Mouse (Mus musculus) inflammation-experienced regulatory T-cells, adult 6 months (primary cell): ENCODE data around the gene Chd3. TPM values are rescaled to one million over a fixed set of nuclear protein-coding genes. Genes with fewer than 3 reads are reported as not detected.

Experiments used
- ATAC-seq: one replicate; pipeline ENCODE4 v1.8.0; 2017
- polyA plus RNA-seq, 3 experiments: library from polyadenylated mRNA; unstranded; fragments of 100-300 nt; shearing (Covaris generic); gene quantifications; one replicate each; pipeline ENCODE4 v1.2.1; 2017

The Chd3 gene
- polyA plus RNA-seq = 10 to 100 TPM; 30.0 to 68.3 (median 60.9) TPM

DNA sequence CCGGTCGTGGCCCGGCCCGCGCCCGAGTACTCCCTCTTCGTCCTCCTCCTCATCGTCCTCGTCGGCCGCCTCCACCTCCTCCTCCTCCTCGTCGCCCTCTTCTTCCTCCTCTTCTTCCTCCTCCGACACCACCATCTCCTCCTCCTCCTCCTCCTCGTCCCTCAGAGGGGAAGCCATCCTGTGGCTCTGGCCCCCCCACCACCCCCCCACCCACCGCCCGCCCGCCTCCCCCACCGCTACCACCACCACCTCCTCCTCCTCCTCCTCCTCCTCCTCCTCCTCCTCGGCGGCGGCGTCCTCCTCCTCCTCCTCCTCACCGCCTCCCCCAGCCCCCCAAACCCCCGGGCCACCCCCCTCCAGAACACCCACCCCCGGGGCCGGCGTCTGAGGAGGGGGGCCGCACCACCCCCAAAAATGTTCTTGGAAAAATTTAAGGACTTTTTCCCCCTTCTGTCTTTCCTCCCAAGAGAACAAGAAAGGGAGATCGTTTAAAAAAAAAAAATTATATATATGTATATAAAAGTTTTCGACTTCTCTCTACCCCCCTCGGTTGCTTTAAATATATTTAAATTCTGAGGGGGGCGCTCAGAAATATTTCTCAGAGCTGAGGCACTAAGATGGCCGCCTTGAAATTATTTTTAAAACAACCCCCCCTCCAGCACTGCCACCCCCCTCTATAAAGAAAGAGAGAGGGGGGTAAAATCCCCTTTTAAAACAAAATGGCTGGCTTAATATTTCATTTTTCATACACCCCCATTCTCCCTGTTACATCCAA is at the start of gene Chd3:
Gene Chd3, minus strand, starts transcription at position 192 of the 775 bp plus-strand sequence.
- no peak for ATAC-seq

DNA sequence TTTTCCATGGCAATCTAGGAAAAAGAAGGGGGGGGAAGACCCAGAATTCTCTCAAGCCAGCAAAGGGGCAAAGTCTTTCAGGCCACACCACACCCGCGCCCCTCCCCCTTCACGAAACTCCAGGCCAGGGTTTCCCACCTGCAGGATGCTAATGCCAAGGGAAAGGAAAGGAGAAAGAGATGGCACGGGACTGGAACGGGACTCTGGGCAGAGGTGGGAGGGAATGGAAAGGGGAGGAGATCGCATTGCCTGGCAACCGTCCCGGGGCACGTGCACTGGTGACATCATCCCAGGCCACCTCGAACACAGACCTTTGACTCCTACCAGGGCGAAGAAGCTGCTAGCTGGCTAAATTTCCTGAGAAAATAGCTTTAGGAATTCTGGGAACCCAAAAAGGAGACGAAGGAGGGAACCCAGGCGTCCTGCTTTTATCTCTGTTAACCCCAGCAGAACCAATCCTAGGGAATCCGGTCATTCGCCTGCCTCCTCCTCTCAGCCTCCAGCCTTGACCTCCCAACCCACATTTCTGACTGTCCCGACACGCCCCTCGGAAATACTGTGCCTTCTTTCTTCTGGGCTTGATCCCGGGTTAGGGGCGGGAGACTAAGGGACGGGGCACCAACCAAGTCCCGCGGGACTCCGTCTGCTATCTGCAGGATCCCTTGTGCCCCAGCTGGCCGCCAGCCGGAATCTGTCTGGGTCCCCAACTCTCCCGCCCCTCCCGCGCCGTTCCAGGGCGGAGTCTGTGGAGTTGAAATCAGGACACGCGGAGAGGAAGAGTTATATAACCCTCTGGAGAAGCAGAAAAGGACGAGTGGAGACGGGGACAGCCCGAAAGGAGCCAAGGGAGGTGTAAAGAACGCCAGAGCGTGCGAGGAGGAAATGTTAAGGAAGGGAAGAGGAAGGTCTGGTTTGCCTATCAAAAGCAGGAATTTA is 48.5 kb upstream of the Chd3 start:
- ATAC-seq = peak; percentile 35

DNA sequence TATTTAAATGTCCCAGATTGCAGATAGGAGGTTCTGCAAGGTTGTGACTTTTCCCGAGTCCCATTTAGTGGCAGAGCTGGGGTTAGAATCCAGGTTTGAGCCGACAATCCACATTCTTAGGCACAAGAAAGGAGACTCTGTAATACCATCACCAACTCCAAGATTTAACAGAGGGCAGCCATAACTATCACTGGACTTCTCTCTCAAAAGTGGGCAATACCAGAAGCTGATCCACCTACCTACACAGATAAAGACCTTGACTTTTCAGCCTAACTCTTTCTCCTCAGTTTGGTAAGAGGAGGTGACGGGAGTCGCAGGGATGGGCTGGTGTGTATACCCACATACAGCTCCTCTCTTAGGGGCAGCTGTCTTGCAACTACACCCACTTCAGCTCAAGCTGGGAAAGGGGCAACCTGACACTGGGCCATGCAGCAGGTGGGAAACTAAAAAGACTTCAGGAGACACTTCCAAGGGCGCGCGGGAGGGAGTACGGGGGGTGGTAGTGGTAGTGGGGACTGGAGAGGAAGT is 47.8 kb upstream of the Chd3 start:
- no peak for ATAC-seq

DNA sequence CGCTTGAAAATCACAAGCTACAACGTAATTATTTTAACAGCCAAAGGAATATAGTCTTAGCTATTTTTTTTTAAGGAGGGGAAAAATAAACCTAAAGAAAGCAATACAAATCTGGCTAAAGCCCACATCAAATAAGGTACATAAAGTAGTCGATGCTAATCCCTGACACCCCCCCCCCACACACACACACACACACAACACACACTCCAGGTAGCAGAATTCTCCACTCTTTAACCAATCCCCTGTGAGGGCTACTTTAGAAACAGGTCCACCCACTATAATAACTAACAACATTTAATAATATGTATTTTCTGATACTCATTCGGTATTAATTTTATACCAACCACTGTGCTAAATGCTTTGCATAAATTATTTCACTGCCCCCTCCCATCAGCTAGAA is 47.3 kb upstream of the Chd3 start:
- no peak for ATAC-seq

DNA sequence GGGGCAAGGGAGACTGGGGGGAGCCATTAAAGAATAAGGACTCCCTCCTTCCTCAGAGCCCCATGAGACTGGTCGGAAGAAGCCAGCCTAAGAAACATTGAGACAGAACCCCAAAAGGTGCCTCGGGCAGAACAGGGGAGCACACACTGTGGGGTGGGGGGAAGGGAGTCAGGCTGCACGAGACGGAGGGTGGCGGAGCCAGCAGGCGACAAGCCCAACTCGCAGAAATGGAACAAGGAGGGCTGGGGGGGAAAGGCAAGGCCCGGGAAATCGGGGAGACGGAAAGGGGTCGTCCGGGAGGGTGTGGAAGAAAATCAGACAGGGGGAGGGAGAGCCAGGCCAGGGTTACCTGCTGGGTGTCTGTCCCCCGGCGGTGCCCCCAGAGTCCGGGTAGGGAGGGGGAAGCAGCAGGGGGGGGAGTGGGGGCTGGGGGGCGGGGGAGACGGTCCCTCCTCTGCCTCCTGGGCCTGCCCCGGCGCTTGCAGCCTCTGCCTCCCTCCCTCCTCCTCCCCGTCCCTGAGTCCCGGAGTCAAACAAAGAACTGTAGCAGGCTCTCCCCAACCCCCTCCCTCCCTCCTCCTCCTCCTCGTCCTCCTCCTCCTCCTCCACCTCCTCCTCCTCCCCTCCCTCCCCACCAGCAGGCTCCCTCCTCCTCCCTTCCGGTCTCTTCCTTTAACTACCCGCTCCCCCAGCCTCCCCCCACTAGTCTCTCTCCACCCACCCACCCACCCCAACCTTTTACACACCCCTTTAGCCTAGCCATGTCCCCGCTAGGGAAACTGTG is 46.7 kb upstream of the Chd3 start:
- no peak for ATAC-seq

DNA sequence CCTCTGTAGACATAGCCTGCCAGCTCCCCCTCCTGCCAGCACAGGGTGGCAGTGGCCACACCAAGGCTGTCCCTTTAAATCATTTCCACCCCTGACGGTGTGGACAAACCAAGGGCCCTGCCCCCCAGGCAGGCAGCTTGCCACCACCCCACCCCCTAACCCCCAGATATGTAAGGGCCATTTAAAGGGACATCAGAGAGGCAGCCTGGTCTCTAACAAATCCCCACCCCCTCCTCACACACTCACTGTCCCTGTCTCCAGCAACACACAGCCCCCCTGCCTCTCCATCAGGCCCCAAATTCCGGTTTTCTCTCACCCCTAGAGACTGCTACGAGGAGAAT is 46.1 kb upstream of the Chd3 start:
- no peak for ATAC-seq

DNA sequence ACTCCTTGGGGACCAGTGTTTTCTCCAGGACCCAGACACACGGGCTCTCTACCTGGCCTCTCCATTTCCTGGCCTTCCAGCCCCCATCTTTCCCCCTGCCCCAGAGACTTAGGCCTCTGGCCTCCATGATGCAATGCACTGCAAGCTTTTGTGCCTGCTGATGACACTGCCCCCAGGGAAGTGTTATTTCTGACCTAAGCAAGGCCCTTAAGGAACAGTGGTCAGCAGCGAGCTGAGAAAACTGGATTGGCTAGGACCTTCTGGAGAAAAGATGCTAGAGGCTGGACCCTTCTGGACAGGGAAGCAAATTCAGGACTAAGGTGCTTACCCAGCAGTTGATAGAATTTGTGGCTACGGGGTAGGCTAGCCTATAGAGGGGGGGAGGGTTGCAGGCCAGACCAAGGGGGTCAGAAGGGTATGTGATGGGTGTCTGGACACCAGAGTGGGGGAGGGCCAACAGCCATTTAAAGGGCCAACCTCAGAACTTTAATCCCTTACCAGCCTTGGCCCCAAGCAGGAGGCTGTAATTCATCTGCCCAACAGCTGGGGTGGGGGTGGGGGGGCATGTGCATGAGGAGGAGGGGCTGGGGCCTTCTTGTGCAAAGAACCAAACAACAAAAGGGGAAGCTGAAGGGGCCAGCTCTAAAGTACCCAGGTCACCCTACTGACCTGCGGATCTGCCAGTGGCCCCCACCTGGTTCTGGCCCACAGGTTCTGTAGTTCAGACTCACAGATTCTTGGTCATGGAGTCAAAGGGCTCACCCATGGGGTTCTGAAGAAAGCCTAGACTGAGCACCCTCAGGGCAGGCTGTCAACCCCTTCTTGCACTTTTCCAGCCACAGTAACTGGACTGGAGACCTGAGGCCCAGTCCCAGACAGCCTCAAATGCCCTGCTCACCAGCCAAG is 45.5 kb upstream of the Chd3 start:
- ATAC-seq = no peak

DNA sequence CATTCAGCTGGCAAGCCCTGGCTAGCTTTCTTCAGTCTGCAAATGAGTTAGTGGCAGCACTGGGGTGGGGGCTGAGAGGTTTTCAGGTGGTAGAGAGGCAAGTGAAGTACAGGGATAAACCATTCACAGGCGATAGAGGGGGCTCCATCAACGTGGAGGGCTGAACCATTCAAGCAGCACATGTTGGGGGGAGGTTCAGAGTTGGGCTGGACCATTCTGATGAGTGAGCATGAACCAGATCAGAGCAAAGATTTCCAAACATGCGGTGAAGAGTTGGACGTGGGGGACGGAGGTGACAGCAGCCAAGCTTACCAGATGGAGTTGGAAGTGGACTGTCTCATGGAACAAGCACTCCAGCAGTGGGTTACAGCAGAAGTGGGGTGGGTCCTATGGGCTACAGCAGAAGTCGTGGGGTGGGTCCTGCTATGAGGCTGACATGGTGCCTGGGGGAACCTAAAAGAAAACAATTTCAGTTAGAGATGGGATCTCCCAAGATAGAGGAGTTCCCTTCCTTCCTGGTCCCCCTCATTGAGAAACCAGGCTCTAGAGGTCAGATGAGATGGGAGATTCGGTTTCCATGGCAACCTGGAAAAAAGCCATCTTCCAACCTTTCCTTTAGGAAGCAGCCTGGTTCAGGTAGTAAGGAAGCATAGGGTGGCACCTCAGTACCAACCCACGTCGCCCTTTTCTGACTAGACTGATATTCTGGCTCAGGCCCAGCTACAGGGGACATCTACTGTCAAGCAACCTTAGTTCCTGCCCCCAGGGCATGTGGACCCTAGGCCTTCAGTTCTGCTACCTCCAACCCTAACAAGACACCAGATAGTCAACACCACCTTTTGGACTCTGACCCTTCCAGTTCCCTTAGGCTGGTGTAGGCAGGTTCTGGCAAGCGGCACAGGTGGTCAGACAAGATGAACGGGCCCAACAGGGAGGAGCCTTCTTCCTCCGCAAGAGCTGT is 44.3 kb upstream of the Chd3 start, which contains the start of gene Kdm6b:
Gene Kdm6b, minus strand, starts transcription at position 455 of the 961 bp plus-strand sequence.
- ATAC-seq = no peak

DNA sequence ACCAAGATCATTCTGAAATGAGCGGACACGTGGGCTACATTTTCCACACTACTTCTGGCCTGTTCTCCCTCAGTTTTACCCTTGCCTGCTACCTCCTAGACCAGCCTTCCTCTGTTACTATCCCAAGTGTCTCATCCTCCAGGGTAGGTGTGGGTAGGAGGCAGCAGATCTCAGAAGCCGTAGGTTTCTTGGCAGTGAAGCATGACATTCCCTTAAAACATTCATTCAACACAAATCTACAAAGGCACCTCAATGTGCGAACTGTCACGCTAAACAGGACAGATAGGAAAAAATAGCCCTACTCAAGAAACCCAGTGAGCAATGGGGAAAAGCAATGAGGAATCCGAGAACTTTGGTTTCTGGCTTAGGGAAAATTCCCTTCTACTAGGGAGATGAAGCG is 43.3 kb upstream of the Chd3 start:
- ATAC-seq = no peak

DNA sequence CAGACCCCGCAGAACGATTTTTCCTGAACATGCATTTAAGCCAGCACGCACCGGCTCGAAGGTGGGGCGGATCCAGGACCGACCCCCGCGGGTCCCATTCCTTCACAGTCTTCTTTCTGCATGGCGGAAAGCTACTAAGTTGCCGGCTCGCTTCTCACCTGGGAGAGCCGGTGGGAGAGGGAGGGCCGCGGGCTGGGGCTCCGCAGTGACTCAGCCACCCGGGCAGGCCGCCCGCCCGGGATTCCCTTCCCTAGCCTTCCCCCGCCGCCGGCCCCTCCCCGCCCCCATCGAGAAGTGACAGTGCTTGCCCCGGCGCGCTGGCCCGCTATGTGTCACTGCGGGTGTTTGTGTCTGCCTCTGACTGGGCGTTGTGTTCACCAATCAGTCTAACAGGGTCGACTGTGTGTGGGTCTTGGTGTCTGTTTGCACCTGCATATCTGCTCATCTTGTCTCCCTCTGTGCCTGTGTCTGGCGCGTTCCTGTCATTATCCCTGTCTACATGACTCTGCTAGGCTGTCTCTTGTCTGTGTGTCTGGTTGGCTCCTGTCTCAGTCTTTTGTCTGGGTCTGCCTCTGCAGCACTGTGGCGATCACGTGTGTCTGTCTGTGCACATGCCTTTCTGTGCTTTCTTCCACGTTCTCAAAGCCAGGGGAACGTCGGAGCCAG is 42.5 kb upstream of the Chd3 start:
- no peak for ATAC-seq

DNA sequence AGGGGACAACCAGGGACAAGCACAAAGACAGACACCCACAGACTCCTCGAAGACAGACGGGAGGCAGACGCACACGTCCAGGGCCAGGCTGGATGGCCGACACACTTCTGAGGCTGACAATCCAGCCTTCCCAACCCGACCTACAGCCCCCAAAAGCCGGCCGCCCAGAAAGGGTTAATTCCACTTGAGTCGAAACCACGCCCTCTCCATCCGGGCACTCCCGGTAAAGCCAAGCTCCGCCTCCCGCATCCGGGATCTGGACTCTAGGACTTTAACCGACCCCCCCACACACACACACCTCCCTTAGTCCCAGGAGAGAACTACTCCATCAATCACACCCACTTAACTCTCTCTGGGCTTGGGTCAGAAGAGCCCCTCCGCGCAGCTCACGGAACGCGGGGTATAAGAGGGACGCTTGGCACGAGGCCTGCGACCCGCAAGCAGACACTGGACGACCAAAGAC is 41.9 kb upstream of the Chd3 start:
- ATAC-seq = no peak

DNA sequence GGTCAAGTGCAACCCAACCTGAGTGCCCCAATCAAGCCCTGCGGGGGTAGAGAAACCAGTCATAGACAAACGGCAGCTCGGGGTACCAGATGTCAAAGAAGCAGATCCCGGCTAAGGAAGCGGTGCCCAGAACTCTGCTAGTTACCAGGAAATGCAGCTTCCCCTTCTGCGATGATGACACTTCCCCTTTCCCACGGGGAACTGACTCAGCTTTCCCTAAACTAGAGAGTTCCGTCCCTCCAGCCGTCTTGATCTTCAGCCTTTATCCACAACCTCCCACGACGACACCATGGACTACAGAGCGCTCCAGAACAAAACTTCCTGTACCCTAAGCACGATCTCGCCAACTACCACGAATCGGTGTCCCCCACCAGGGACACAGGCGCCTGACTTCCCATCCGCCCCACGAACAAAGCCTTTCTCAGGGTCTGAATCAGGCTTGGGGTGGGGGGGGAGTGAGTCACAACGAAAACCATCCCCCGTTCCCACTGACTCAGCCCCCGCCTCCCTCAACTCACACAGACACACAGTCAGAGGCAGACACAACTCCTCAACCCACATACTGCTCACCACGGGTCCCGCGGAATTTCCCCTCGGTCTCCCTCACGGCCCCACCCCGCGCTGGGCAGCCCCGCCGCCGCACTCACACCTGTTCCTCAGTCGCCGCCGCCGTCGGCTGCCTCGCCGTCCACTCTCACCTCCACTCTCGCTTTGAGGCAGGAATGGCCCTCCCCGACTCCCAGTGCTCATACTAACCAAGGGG is 41.3 kb upstream of the Chd3 start:
- peak; percentile 65 for ATAC-seq

DNA sequence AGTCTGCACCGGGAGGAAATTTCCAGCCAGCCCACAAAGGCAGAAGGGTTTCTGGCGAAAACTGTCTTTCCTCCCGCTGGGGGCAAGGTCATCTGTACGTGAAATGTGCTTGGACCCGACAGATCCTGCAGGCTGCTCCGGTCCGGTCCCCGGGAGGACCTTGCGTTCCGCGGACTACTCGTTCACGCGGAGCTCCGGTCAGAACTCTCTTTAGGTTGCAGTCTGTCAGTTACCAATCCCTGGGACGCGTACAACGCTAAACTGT is 40.8 kb upstream of the Chd3 start:
- no peak for ATAC-seq

DNA sequence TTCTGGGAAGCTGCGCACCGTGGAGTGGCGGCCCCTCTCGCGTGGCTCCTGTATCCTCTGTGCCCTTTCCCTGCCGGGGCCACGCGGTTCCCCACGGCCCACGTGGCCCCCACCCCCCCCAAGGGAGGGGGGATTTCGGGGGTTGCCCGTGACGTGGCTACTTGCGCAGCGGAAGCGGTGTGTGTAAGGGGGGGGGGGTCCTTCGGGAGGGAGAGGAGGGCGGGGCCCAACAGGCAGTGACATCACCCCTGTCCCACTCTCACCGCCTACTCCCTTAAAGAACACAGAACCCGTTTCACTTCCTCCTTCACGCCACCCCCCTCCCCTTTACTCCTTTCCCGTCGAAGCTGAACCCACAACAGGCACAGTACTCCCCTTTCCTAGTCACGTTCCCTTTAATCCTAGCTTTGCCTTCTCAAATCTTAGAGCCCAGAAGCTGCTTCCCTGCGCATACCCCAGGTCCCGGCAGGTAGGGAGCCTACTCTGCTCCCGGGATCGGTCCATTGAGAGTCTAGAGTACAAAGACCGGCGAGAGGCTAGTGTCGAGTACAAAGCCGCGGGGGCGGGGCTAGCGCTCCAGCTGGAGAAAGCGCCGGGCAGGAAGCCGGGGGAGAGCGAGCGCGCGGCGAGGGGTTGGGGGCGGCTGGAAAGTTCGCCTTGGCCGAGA is 40.3 kb upstream of the Chd3 start:
- ATAC-seq = peak; percentile 60

DNA sequence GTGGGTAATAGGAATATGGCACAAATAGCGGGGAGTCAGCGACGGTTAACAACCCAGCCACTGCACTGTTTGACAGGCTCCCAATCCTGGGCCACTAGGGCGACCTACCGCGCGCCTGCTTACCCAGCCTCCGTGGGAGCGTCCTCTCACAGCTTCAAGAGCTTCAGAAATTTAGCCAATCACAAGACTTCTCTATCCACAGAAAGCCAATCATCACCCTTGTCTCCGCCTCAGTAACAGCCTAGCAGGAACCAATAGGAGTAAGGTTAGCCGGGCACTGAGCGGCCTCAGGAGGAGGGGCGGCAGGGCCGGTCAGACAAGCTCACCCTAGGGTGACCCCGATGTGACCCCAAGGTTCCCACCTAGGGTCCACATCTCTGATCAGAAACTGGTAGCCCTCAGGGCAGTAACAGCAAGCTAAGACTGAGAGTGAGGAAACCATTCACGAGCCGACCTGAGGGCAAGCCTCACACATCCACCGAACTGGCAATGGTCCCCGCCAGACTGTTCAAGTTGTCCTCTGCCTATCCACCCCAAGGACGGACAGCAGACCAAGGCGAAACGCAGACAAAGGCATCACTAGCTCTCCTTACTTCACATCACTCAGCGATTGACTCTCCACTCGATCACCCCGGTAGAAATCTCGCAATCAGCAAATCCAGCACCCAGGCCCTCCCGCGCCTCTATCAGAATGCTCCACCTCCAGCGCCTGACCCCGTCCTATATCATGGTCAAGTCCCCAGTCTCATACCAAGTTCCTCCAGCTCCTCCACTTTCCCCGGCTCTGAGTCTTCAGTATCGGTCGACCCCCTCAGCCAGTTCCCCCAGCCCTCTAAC is 39.6 kb upstream of the Chd3 start:
- ATAC-seq = peak; percentile 65

DNA sequence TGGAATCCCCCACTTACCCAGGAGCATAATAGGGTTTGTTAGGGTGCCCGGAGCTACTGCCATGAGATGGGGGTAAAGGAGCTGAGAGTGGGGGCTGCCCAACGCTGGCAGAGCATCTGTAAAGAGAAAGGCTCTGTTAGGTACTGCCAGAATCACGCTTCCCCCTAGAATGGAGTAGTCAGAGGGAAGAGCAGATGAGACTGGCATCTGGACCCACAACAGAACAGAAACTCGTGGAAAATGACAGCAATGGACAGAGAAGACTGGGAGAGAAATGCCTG is 38.5 kb upstream of the Chd3 start:
- ATAC-seq = no peak

DNA sequence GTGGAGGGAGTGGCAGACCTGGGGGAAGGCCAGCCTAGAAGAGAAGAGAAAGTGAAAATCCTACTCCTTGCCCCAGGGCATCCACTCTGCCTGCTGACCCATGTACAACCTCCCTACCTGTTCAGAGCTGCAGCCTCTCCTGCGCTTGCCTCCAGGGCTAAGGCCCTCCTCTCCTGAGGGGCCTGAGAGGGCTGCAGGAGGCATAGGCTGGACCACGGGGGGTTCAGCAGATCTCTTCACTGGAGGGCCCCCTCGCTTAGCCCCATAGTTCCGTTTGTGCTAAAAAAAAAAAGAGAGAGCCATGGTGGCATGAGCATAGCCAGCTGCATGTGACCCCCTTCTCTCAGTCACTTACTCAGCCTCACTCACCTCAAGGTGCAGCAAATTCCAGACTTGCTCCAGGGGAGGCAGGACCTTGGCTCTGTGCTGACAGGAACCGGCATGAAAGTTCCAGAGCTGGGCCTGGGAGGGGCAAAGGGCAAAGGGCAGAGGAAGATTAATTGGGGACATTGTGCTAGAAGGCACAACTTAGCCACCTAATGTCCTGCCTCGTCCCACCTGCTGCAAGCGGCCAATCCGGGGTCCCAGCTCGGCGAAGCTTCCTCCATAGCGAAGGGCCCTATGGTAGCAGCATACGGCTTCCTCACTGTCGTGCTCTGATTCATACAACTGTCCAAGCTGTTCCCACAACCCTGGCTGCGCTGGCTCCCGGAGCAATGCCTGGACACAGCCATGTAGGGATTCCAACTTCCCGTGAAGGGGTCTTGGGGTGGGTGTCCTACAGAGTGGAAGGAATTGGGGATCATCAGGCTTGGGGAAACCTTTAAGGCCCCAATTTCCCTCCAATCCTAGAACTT is 37.9 kb upstream of the Chd3 start:
- ATAC-seq = no peak
